Mouse (Mus musculus) cerebellum, adult 2 months (tissue): Measurements from ENCODE around the gene Ier5.

ENCODE experiments used
- CTCF ChIP-seq: fragments of 200-500 bp; IDR thresholded peaks from 2 replicates; pipeline ENCODE4 v1.5.1; 2011; ENCODE audit warnings: low read depth, mild to moderate bottlenecking, control low read depth, low read length, moderate library complexity, borderline replicate concordance; ENCODE audit not compliant: insufficient read depth
- POLR2A ChIP-seq: fragments of 200-500 bp; IDR thresholded peaks from 2 replicates; pipeline ENCODE4 v1.6.1; 2011; ENCODE audit warnings: low read length, control low read depth, borderline replicate concordance; ENCODE audit not compliant: insufficient read depth

GRCm38 (mm10) chr1:155071287-155071876, 28.1 kb downstream of the Ier5 start:
- no peak for TF ChIP-seq CTCF
- TF ChIP-seq POLR2A = no peak
